Comparison of ENCODE assay signal across 9 mouse cellular contexts in the genomic region with DNA sequence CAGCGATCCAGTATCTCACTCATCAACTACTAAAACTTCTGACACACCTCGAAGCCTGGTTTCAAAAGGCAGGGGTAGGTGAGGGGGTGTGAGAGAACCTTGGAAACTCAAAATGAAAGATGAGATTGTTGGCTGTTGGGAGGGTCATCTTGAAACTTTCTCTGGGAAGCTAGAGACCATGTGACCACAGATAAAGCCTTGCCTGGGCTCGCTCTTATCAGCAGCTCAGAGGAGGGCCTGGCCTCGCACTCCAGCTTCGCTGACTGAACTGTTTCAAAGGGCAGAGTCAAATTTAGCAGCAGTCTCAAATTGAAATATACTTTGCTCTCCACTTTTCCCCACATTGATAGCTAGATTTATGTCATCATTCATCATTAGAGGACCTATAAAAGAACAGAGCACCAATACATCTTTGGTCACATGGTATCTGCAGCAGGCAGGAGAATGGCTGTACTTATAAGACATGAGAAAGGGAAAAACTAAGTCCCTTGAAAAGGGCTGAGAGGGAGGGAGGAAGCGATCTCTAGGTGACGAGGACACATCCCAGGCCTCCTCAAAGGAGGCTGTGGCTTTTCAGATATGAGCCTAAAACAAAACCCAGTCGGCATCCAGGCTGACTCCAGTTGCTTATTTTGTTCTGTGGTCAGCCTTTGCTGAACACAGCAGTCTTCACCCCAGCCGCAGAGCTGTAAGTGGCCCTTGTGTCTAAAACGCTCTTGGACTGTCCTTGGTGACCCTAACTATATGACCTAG. TPM values are rescaled to one million over a fixed set of nuclear protein-coding genes. Genes with fewer than 3 reads are reported as not detected.
DNase-seq lines count a peak whose midpoint lies in the region; ATAC-seq and TF ChIP-seq lines count a peak whose summit lies in the region.
"Had no signal": no experiment of that assay in that cellular context is flagged by ENCODE, and none has a peak within 500 bp of the region (broad histone marks: within the 10 kb centered on the region; RNA-seq: fewer than 3 reads in every experiment).

No protein-coding gene starts in this region.

- ATAC-seq in lung, embryonic 15.5 days (ENCODE audit: borderline replicate concordance, extremely low read depth, low FRiP score, low TSS enrichment): peak; percentile 64; the same call in 1 of the 2 replicates
- no peak for ATAC-seq in lung, postnatal 0 days
- 0 out of 2 replicates have a peak, but pooled peaks have one; percentile 34 for ATAC-seq in erythroid progenitor cell, adult 5-6 weeks (replicated peaks; ENCODE audit: low FRiP score, poor library complexity, severe bottlenecking)
- peak; percentile 89 for ATAC-seq in intestine, embryonic 15.5 days
- peak; percentile 64 for ATAC-seq in megakaryocyte progenitor cell, adult 5-6 weeks (replicated peaks; ENCODE audit: poor library complexity)
- ATAC-seq in forebrain, embryonic 12.5 days (ENCODE audit: low FRiP score): no peak

- WGBS in lung, embryonic 15.5 days: 23% methylated on average over 10 of the region's 10 CpGs
- 22% methylated on average over 10 of the region's 10 CpGs for WGBS in lung, postnatal 0 days
- WGBS in intestine, embryonic 15.5 days: 30% methylated on average over 10 of the region's 10 CpGs
- WGBS in forebrain, embryonic 12.5 days: 73% methylated on average over 10 of the region's 10 CpGs

- DNase-seq in lung, postnatal 0 days (ENCODE audit: low spot score): no peak
- DNase-seq in layer of hippocampus, adult 18-20 months (ENCODE audit: low spot score in 2 of 2): no peak
- no peak for DNase-seq in frontal cortex, postnatal 10 days (ENCODE audit: low spot score in 2 of 2)

- no peaks in the 10 kb centered on the region for H3K36me3 ChIP-seq in lung, embryonic 15.5 days
- H3K36me3 ChIP-seq in lung, postnatal 0 days (ENCODE audit: insufficient read depth, low read length): no peaks in the 10 kb centered on the region
- H3K36me3 ChIP-seq in intestine, embryonic 15.5 days: no peaks in the 10 kb centered on the region
- H3K36me3 ChIP-seq in forebrain, embryonic 12.5 days (replicated peaks): no peaks in the 10 kb centered on the region

- TF ChIP-seq EP300 in lung, postnatal 0 days (IDR thresholded peaks at IDR 0.05): no peak

- no peak overlapping the region for H3K4me3 ChIP-seq in lung, embryonic 15.5 days
- H3K4me3 ChIP-seq in lung, postnatal 0 days (ENCODE audit: low read depth, low read length): no peak overlapping the region
- no peak overlapping the region for H3K4me3 ChIP-seq in intestine, embryonic 15.5 days (replicated peaks)
- H3K4me3 ChIP-seq in forebrain, embryonic 12.5 days (replicated peaks): no peak overlapping the region

- peak overlapping the region; percentile 37 for H3K27ac ChIP-seq in lung, embryonic 15.5 days
- H3K27ac ChIP-seq in lung, postnatal 0 days (ENCODE audit: low read length): no peak overlapping the region
- H3K27ac ChIP-seq in intestine, embryonic 15.5 days: no peak overlapping the region
- H3K27ac ChIP-seq in forebrain, embryonic 12.5 days: no peak overlapping the region
- H3K27ac ChIP-seq: hindbrain, embryonic 14.5 days had no signal

- peaks cover 12% of the 10 kb centered on the region for H3K4me1 ChIP-seq in lung, embryonic 15.5 days
- no peaks in the 10 kb centered on the region for H3K4me1 ChIP-seq in lung, postnatal 0 days (ENCODE audit: insufficient read depth, low read depth, low read length)
- peaks cover 9% of the 10 kb centered on the region for H3K4me1 ChIP-seq in intestine, embryonic 15.5 days (replicated peaks)
- no peaks in the 10 kb centered on the region for H3K4me1 ChIP-seq in forebrain, embryonic 12.5 days

- no peaks in the 10 kb centered on the region for H3K27me3 ChIP-seq in lung, embryonic 15.5 days
- H3K27me3 ChIP-seq in lung, postnatal 0 days (replicated peaks; ENCODE audit: insufficient read depth, low read length): no peaks in the 10 kb centered on the region
- no peaks in the 10 kb centered on the region for H3K27me3 ChIP-seq in intestine, embryonic 15.5 days (replicated peaks)
- peaks cover 2% of the 10 kb centered on the region for H3K27me3 ChIP-seq in forebrain, embryonic 12.5 days

- H3K9me3 ChIP-seq in lung, embryonic 15.5 days: no peaks in the 10 kb centered on the region
- no peaks in the 10 kb centered on the region for H3K9me3 ChIP-seq in lung, postnatal 0 days (ENCODE audit: low read length)
- H3K9me3 ChIP-seq in intestine, embryonic 15.5 days: no peaks in the 10 kb centered on the region
- H3K9me3 ChIP-seq in forebrain, embryonic 12.5 days: no peaks in the 10 kb centered on the region

- H3K4me2 ChIP-seq in lung, embryonic 15.5 days: no peak overlapping the region
- no peak overlapping the region for H3K4me2 ChIP-seq in lung, postnatal 0 days (replicated peaks; ENCODE audit: low read depth, low read length)
- no peak overlapping the region for H3K4me2 ChIP-seq in intestine, embryonic 15.5 days (replicated peaks)
- no peak overlapping the region for H3K4me2 ChIP-seq in forebrain, embryonic 12.5 days
- H3K4me2 ChIP-seq: hindbrain, embryonic 14.5 days had no signal

- no peak overlapping the region for H3K9ac ChIP-seq in lung, embryonic 15.5 days
- H3K9ac ChIP-seq in lung, postnatal 0 days (replicated peaks; ENCODE audit: low read depth): no peak overlapping the region
- H3K9ac ChIP-seq in intestine, embryonic 15.5 days: no peak overlapping the region
- H3K9ac ChIP-seq in forebrain, embryonic 12.5 days: no peak overlapping the region
- H3K9ac ChIP-seq: hindbrain, embryonic 14.5 days had no signal

- no peak for TF ChIP-seq CTCF in lung, postnatal 0 days (IDR thresholded peaks at IDR 0.05)

RNA-seq across cellular contexts. Expression of a gene that starts 8.1 kb away (rescaled TPM):
- 1.7 and 2.1 TPM in 2 replicates for polyA plus RNA-seq in lung, embryonic 15.5 days (2015; fragmentation: Nextera tagmentation; extraction: Ambion mirVana)
- 3.2 and 4.7 TPM in 2 replicates for polyA plus RNA-seq in lung, postnatal 0 days (2015; fragmentation: Nextera tagmentation; extraction: Ambion mirVana)
- not detected in 2 replicates for total RNA-seq in erythroid progenitor cell, adult 5-6 weeks (2015; ENCODE audit: low replicate concordance)
- total RNA-seq in erythroid progenitor cell, adult 5-6 weeks (2017; ENCODE audit: low replicate concordance): not detected in 2 replicates
- polyA plus RNA-seq in intestine, embryonic 15.5 days (2015; fragmentation: Nextera tagmentation; extraction: Ambion mirVana): 4.2 and 4.3 TPM in 2 replicates
- total RNA-seq in megakaryocyte progenitor cell, adult 5-6 weeks (2015): 0.07 TPM in 1 of 2 replicates, not detected in the other
- 0.50 TPM in 1 of 2 replicates, not detected in the other for total RNA-seq in megakaryocyte progenitor cell, adult 5-6 weeks (2017)
- polyA plus RNA-seq in forebrain, embryonic 12.5 days (2016; fragmentation: Nextera tagmentation; extraction: Ambion mirVana): 1.1 and 1.2 TPM in 2 replicates
- total RNA-seq in layer of hippocampus, adult 18-20 months (2021): 1 to 10 TPM; 1.1 to 1.5 TPM

RNA-seq across cellular contexts. Expression of a gene that starts 44.0 kb away (rescaled TPM):
- 480 and 519 TPM in 2 replicates for polyA plus RNA-seq in lung, embryonic 15.5 days (2015; fragmentation: Nextera tagmentation; extraction: Ambion mirVana)
- 640 and 655 TPM in 2 replicates for polyA plus RNA-seq in lung, postnatal 0 days (2015; fragmentation: Nextera tagmentation; extraction: Ambion mirVana)
- 103 and 108 TPM in 2 replicates for total RNA-seq in erythroid progenitor cell, adult 5-6 weeks (2015; ENCODE audit: low replicate concordance)
- total RNA-seq in erythroid progenitor cell, adult 5-6 weeks (2017; ENCODE audit: low replicate concordance): 58.8 and 72.4 TPM in 2 replicates
- polyA plus RNA-seq in intestine, embryonic 15.5 days (2015; fragmentation: Nextera tagmentation; extraction: Ambion mirVana): 674 and 711 TPM in 2 replicates
- total RNA-seq in megakaryocyte progenitor cell, adult 5-6 weeks (2015): 426 and 508 TPM in 2 replicates
- 607 and 687 TPM in 2 replicates for total RNA-seq in megakaryocyte progenitor cell, adult 5-6 weeks (2017)
- 366 and 389 TPM in 2 replicates for polyA plus RNA-seq in forebrain, embryonic 12.5 days (2016; fragmentation: Nextera tagmentation; extraction: Ambion mirVana)
- total RNA-seq in layer of hippocampus, adult 18-20 months (2021): 100 to 1,000 TPM; 183 to 197 TPM

Comparison
In these comparisons a context has a peak if more than half of its experiments do, and no peak if none do; other contexts are left out.
1. ATAC-seq: peak in lung, embryonic 15.5 days (single experiment), erythroid progenitor cell, adult 5-6 weeks (single experiment), intestine, embryonic 15.5 days (single experiment) and megakaryocyte progenitor cell, adult 5-6 weeks (single experiment); none in lung, postnatal 0 days (single experiment) and forebrain, embryonic 12.5 days (single experiment).